Comparison of ENCODE assay signal across 8 mouse cellular contexts in the genomic region with DNA sequence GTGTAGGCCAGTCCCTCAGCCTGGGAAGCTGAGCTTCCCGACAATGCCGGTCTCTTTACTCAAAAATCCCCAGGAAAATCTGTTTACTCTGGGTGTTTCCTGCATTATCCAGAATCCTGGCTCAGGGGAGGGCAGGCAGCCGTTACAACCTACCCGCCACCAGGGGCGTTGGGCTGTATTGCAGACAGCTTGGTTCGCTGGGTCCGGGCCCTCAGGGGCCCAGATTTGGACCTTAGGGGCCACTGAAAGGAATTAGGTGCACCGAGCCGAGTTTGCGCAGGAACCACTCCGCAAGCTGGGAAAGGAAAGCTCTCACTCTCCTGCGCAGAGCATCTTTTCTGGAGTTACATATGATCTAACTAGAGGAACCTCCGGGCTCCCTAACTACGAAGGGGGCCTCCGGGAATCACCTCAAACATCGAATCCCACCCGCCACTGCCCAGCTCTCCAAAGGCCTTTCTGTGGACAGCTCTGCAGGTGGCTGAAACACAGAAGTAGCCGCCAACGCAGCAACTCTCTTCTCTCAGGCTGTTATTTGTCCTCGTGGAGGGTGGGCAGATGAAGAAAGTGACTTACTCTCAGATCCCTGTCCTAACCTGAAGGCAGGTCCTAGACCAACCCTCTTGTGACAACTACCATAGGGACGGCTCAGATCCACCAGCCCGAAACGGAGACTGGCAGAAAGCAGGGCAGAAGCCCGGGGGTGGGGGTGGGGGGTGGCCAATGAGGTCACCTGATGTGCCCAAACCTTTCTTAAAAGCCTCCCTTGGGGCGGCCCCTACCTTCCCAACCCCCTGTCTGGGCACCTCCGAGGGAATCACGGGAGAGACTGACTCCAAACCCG. TPM values are rescaled to one million over a fixed set of nuclear protein-coding genes. Genes with fewer than 3 reads are reported as not detected.
A peak's percentile ranks its signal among the peaks of the same experiment; 100 is the strongest.
DNase-seq lines count a peak whose midpoint lies in the region; ATAC-seq and TF ChIP-seq lines count a peak whose summit lies in the region.

No protein-coding gene starts in this region.

- TF ChIP-seq CTCF in intestine, postnatal 0 days (IDR thresholded peaks at IDR 0.05; ENCODE audit: low read depth), result peak; percentile 65

- WGBS in hindbrain, embryonic 11.5 days, result under 1% methylated on average over 28 of the region's 28 CpGs
- WGBS in hindbrain, embryonic 14.5 days, result under 1% methylated on average over 28 of the region's 28 CpGs
- 1% methylated on average over 28 of the region's 28 CpGs for WGBS in embryonic facial prominence, embryonic 10.5 days
- 10% methylated on average over 28 of the region's 28 CpGs for WGBS in intestine, postnatal 0 days
- 9% methylated on average over 28 of the region's 28 CpGs for WGBS in lung, embryonic 15.5 days

- H3K36me3 ChIP-seq in hindbrain, embryonic 11.5 days (ENCODE audit: control insufficient read depth, insufficient read depth, low read length), result no peaks in the 10 kb centered on the region
- H3K36me3 ChIP-seq in hindbrain, embryonic 14.5 days (replicated peaks; ENCODE audit: control insufficient read depth, insufficient read depth), result no peaks in the 10 kb centered on the region
- no peaks in the 10 kb centered on the region for H3K36me3 ChIP-seq in embryonic facial prominence, embryonic 10.5 days (replicated peaks)
- H3K36me3 ChIP-seq in intestine, postnatal 0 days (ENCODE audit: control insufficient read depth, insufficient read depth), result no peaks in the 10 kb centered on the region
- H3K36me3 ChIP-seq in lung, embryonic 15.5 days, result no peaks in the 10 kb centered on the region

- no peak for ATAC-seq in hindbrain, embryonic 11.5 days (ENCODE audit: low FRiP score)
- ATAC-seq in hindbrain, embryonic 14.5 days (ENCODE audit: low FRiP score), result no peak
- ATAC-seq in intestine, postnatal 0 days, result no peak
- ATAC-seq in lung, embryonic 15.5 days (ENCODE audit: borderline replicate concordance, extremely low read depth, low FRiP score, low TSS enrichment), result no peak

- DNase-seq in hindbrain, embryonic 11.5 days (ENCODE audit: low spot score), result peak; percentile 63
- no peak for DNase-seq in hindbrain, embryonic 14.5 days (ENCODE audit: low spot score)
- DNase-seq in NIH3T3 (ENCODE audit: low read depth), result peak; percentile 32
- DNase-seq in embryonic facial prominence, embryonic 10.5 days (ENCODE audit: low spot score), result peak; percentile 64
- DNase-seq in thymus, postnatal 36 days, result peak; percentile 29 to 42
- DNase-seq in frontal cortex, postnatal 36 days (ENCODE audit: low spot score in 2 of 2), result no peak

- H3K9ac ChIP-seq in hindbrain, embryonic 11.5 days (ENCODE audit: low read depth, low read length), result no peak overlapping the region
- no peak overlapping the region for H3K9ac ChIP-seq in hindbrain, embryonic 14.5 days
- no peak overlapping the region for H3K9ac ChIP-seq in intestine, postnatal 0 days (ENCODE audit: low read depth, low read length)
- no peak overlapping the region for H3K9ac ChIP-seq in lung, embryonic 15.5 days

- peaks cover 58% of the 10 kb centered on the region for H3K27me3 ChIP-seq in hindbrain, embryonic 11.5 days (ENCODE audit: control insufficient read depth, insufficient read depth, low read length)
- peaks cover 33% of the 10 kb centered on the region for H3K27me3 ChIP-seq in hindbrain, embryonic 14.5 days (ENCODE audit: control insufficient read depth, insufficient read depth, low read length)
- H3K27me3 ChIP-seq in embryonic facial prominence, embryonic 10.5 days (replicated peaks; ENCODE audit: low read depth, poor library complexity, severe bottlenecking), result peaks cover 90% of the 10 kb centered on the region
- H3K27me3 ChIP-seq in intestine, postnatal 0 days (replicated peaks; ENCODE audit: control insufficient read depth, insufficient read depth, low read length), result peaks cover 20% of the 10 kb centered on the region
- peaks cover 33% of the 10 kb centered on the region for H3K27me3 ChIP-seq in lung, embryonic 15.5 days

- H3K4me3 ChIP-seq in hindbrain, embryonic 11.5 days (ENCODE audit: low read depth, low read length), result no peak overlapping the region
- H3K4me3 ChIP-seq in hindbrain, embryonic 14.5 days (replicated peaks; ENCODE audit: low read length), result no peak overlapping the region
- peak overlapping the region; percentile 61 for H3K4me3 ChIP-seq in embryonic facial prominence, embryonic 10.5 days
- H3K4me3 ChIP-seq in intestine, postnatal 0 days (ENCODE audit: low read depth, low read length), result peak overlapping the region; percentile 50; the same call in 1 of the 2 replicates
- H3K4me3 ChIP-seq in lung, embryonic 15.5 days, result peak overlapping the region; percentile 1; the same call in 1 of the 2 replicates

- H3K27ac ChIP-seq in hindbrain, embryonic 11.5 days (ENCODE audit: low read depth, low read length), result no peak overlapping the region
- H3K27ac ChIP-seq in hindbrain, embryonic 14.5 days, result no peak overlapping the region
- no peak overlapping the region for H3K27ac ChIP-seq in embryonic facial prominence, embryonic 10.5 days (replicated peaks)
- H3K27ac ChIP-seq in intestine, postnatal 0 days (ENCODE audit: low read depth, low read length), result no peak overlapping the region
- no peak overlapping the region for H3K27ac ChIP-seq in lung, embryonic 15.5 days

- no peaks in the 10 kb centered on the region for H3K9me3 ChIP-seq in hindbrain, embryonic 11.5 days (ENCODE audit: control insufficient read depth, low read length)
- no peaks in the 10 kb centered on the region for H3K9me3 ChIP-seq in hindbrain, embryonic 14.5 days (ENCODE audit: control insufficient read depth, low read length)
- H3K9me3 ChIP-seq in embryonic facial prominence, embryonic 10.5 days, result no peaks in the 10 kb centered on the region
- H3K9me3 ChIP-seq in intestine, postnatal 0 days (ENCODE audit: control insufficient read depth), result no peaks in the 10 kb centered on the region
- no peaks in the 10 kb centered on the region for H3K9me3 ChIP-seq in lung, embryonic 15.5 days

- H3K4me2 ChIP-seq in hindbrain, embryonic 11.5 days (replicated peaks; ENCODE audit: low read depth, low read length), result no peak overlapping the region
- no peak overlapping the region for H3K4me2 ChIP-seq in hindbrain, embryonic 14.5 days (replicated peaks)
- peak overlapping the region; percentile 94 for H3K4me2 ChIP-seq in intestine, postnatal 0 days (replicated peaks; ENCODE audit: low read depth)
- peak overlapping the region; percentile 97 for H3K4me2 ChIP-seq in lung, embryonic 15.5 days

- H3K4me1 ChIP-seq in hindbrain, embryonic 11.5 days (replicated peaks; ENCODE audit: control insufficient read depth, insufficient read depth, low read length), result peaks cover 20% of the 10 kb centered on the region
- peaks cover 36% of the 10 kb centered on the region for H3K4me1 ChIP-seq in hindbrain, embryonic 14.5 days (replicated peaks; ENCODE audit: control insufficient read depth, insufficient read depth, low read length)
- peaks cover 74% of the 10 kb centered on the region for H3K4me1 ChIP-seq in embryonic facial prominence, embryonic 10.5 days
- H3K4me1 ChIP-seq in intestine, postnatal 0 days (replicated peaks; ENCODE audit: control insufficient read depth, insufficient read depth, low read length), result peaks cover 36% of the 10 kb centered on the region
- H3K4me1 ChIP-seq in lung, embryonic 15.5 days, result peaks cover 64% of the 10 kb centered on the region

RNA-seq across cellular contexts. Expression of gene Cbx4, which starts 2.6 kb away (rescaled TPM):
- polyA plus RNA-seq in hindbrain, embryonic 11.5 days (2014; fragmentation: Nextera tagmentation; extraction: Ambion mirVana), result 5.4 and 7.1 TPM in 2 replicates
- 16.8 and 20.2 TPM in 2 replicates for polyA plus RNA-seq in hindbrain, embryonic 14.5 days (2014; fragmentation: Nextera tagmentation; extraction: Ambion mirVana)
- 4.7 and 5.2 TPM in 2 replicates for polyA plus RNA-seq in embryonic facial prominence, embryonic 10.5 days (2016; fragmentation: Nextera tagmentation; extraction: Ambion mirVana)
- polyA plus RNA-seq in intestine, postnatal 0 days (2015; fragmentation: Nextera tagmentation; extraction: Ambion mirVana), result 6.5 and 7.6 TPM in 2 replicates
- polyA plus RNA-seq in lung, embryonic 15.5 days (2015; fragmentation: Nextera tagmentation; extraction: Ambion mirVana), result 13.3 and 14.1 TPM in 2 replicates

RNA-seq across cellular contexts. Expression of gene Cbx8, which starts 47.8 kb away (rescaled TPM):
- 9.1 and 9.3 TPM in 2 replicates for polyA plus RNA-seq in hindbrain, embryonic 11.5 days (2014; fragmentation: Nextera tagmentation; extraction: Ambion mirVana)
- 8.5 and 9.8 TPM in 2 replicates for polyA plus RNA-seq in hindbrain, embryonic 14.5 days (2014; fragmentation: Nextera tagmentation; extraction: Ambion mirVana)
- polyA plus RNA-seq in embryonic facial prominence, embryonic 10.5 days (2016; fragmentation: Nextera tagmentation; extraction: Ambion mirVana), result 11.6 and 12.4 TPM in 2 replicates
- 6.4 and 6.6 TPM in 2 replicates for polyA plus RNA-seq in intestine, postnatal 0 days (2015; fragmentation: Nextera tagmentation; extraction: Ambion mirVana)
- polyA plus RNA-seq in lung, embryonic 15.5 days (2015; fragmentation: Nextera tagmentation; extraction: Ambion mirVana), result 9.4 and 11.3 TPM in 2 replicates

Comparison
In these comparisons a context has a peak if more than half of its experiments do, and no peak if none do; other contexts are left out.
1. DNase-seq: peak in hindbrain, embryonic 11.5 days (single experiment), NIH3T3 (single experiment), embryonic facial prominence, embryonic 10.5 days (single experiment) and thymus, postnatal 36 days (2 of 2); none in hindbrain, embryonic 14.5 days (single experiment) and frontal cortex, postnatal 36 days (0 of 2).
2. H3K4me2 ChIP-seq: peak in intestine, postnatal 0 days (single experiment) and lung, embryonic 15.5 days (single experiment); none in hindbrain, embryonic 11.5 days (single experiment) and hindbrain, embryonic 14.5 days (single experiment).
3. H3K4me3 ChIP-seq: peak in embryonic facial prominence, embryonic 10.5 days (single experiment), intestine, postnatal 0 days (single experiment) and lung, embryonic 15.5 days (single experiment); none in hindbrain, embryonic 11.5 days (single experiment) and hindbrain, embryonic 14.5 days (single experiment).